Mouse (Mus musculus) forebrain, embryonic 10.5 days (tissue): ENCODE data around the gene Frg2f1. TPM values are rescaled to one million over a fixed set of nuclear protein-coding genes. Genes with fewer than 3 reads are reported as not detected.

Experiments used
- DNase-seq: peaks from one replicate; pipeline ENCODE4 v3.0.0-alpha.2; 2017; ENCODE audit warnings: low spot score; ENCODE audit errors: extremely low spot score
- H3K27ac ChIP-seq: fragments of 300-500 bp; sonication (generic); 2 replicates; pipeline ENCODE4 v1.5.1; 2016; ENCODE audit warnings: mild to moderate bottlenecking
- H3K27me3 ChIP-seq: fragments of 300-500 bp; sonication (generic); 2 replicates; pipeline ENCODE4 v1.6.1; 2016; ENCODE audit warnings: mild to moderate bottlenecking; ENCODE audit not compliant: poor library complexity, severe bottlenecking
- H3K36me3 ChIP-seq: fragments of 300-500 bp; sonication (generic); replicated peaks from 2 replicates; pipeline ENCODE4 v1.6.1; 2016; ENCODE audit warnings: mild to moderate bottlenecking, moderate library complexity
- H3K4me1 ChIP-seq: fragments of 300-500 bp; sonication (generic); 2 replicates; pipeline ENCODE4 v1.6.1; 2016
- H3K4me3 ChIP-seq: fragments of 300-500 bp; sonication (generic); 2 replicates; pipeline ENCODE4 v1.5.1; 2016; ENCODE audit warnings: mild to moderate bottlenecking, moderate library complexity
- H3K9me3 ChIP-seq: fragments of 300-500 bp; sonication (generic); 2 replicates; pipeline ENCODE4 v1.6.1; 2016; ENCODE audit warnings: mild to moderate bottlenecking, moderate library complexity
- whole genome bisulfite sequencing: fragments of 180-500 bp; shearing (Covaris S2); methylation state at CpG from one replicate; pipeline ENCODE4 v1.1.7; 2016; 5-methylcytosine and 5-hydroxymethylcytosine counted together
- polyA plus RNA-seq: library from polyadenylated mRNA; unstranded; fragments of >200 nt; fragmentation: Nextera tagmentation; extraction: Ambion mirVana; gene quantifications from 2 replicates; pipeline ENCODE4 v1.2.1, GENCODE M21; 2016

Gene Frg2f1
- polyA plus RNA-seq, 1 experiment from 2014 or later = 2.1 TPM

DNA sequence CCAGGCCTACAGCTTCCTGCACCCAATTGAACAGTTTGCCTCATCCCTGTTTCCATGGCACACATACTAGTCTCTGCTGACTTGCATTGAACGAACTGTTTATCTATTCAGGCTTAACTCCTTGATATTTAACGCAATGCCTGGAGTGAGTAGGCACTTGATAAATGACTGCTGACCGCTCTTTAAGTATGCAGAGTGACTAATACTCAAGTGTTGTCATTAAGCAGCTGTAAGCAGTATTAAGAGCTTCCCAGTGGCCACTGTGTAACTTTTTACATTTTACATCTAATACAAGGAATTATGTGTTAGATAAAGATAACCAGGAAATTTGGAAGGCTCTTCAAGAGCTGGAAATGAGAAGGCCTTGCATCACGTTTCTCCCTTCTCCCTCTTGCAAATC is 4.2 kb downstream of the Frg2f1 start:
- H3K27me3 ChIP-seq = no peaks in the 10 kb centered on the region
- no peak overlapping the region for H3K27ac ChIP-seq
- no peak for DNase-seq
- 70% methylated on average over 4 of the region's 4 CpGs for WGBS
- no peaks in the 10 kb centered on the region for H3K36me3 ChIP-seq
- H3K4me1 ChIP-seq = peaks cover 13% of the 10 kb centered on the region
- no peaks in the 10 kb centered on the region for H3K9me3 ChIP-seq
- no peak overlapping the region for H3K4me3 ChIP-seq

- no peaks in the 10 kb centered on the region for H3K36me3 ChIP-seq
- no peaks in the 10 kb centered on the region for H3K9me3 ChIP-seq
- no peaks in the 10 kb centered on the region for H3K27me3 ChIP-seq
- H3K4me1 ChIP-seq = no peaks in the 10 kb centered on the region
- no peak overlapping the region for H3K4me3 ChIP-seq
- H3K27ac ChIP-seq = no peak overlapping the region
- DNase-seq = no peak
- WGBS = 65% methylated on average over 2 of the region's 2 CpGs
Observed at GRCm38 (mm10) chr4:119531813-119532212, 7.5 kb downstream of the Frg2f1 start.

GRCm38 (mm10) chr4:119526329-119526845 is 12.9 kb downstream of the Frg2f1 start:
- Histone ChIP-seq H3K27ac (no peak overlapping the region), H3K4me1 (no peaks in the 10 kb centered on the region), H3K4me3 (no peak overlapping the region), H3K27me3 (no peaks in the 10 kb centered on the region), H3K36me3 (no peaks in the 10 kb centered on the region), H3K9me3 (no peaks in the 10 kb centered on the region)
- no peak for DNase-seq

- H3K36me3 ChIP-seq = no peaks in the 10 kb centered on the region
- H3K4me3 ChIP-seq = no peak overlapping the region
- 84% methylated on average over 2 of the region's 2 CpGs for WGBS
- H3K27ac ChIP-seq = no peak overlapping the region
- no peaks in the 10 kb centered on the region for H3K4me1 ChIP-seq
- no peaks in the 10 kb centered on the region for H3K27me3 ChIP-seq
- H3K9me3 ChIP-seq = no peaks in the 10 kb centered on the region
- DNase-seq = no peak
Observed at GRCm38 (mm10) chr4:119524466-119524865, 14.9 kb downstream of the Frg2f1 start.

GRCm38 (mm10) chr4:119524010-119524409 is 15.3 kb downstream of the Frg2f1 start:
- Histone ChIP-seq H3K4me1 (no peaks in the 10 kb centered on the region), H3K36me3 (no peaks in the 10 kb centered on the region), H3K27ac (no peak overlapping the region), H3K27me3 (no peaks in the 10 kb centered on the region), H3K4me3 (no peak overlapping the region), H3K9me3 (no peaks in the 10 kb centered on the region)
- no peak for DNase-seq
- 91% methylated on average over 1 of the region's 1 CpGs for WGBS

- H3K27me3 ChIP-seq = no peaks in the 10 kb centered on the region
Observed at GRCm38 (mm10) chr4:119523575-119523974, 15.8 kb downstream of the Frg2f1 start.

GRCm38 (mm10) chr4:119512731-119513141 is 26.6 kb downstream of the Frg2f1 start:
- H3K36me3 ChIP-seq = no peaks in the 10 kb centered on the region
- no peaks in the 10 kb centered on the region for H3K27me3 ChIP-seq
- no peak overlapping the region for H3K27ac ChIP-seq
- no peaks in the 10 kb centered on the region for H3K4me1 ChIP-seq
- no peak for DNase-seq
- 79% methylated on average over 3 of the region's 3 CpGs for WGBS
- no peaks in the 10 kb centered on the region; the same call in 1 of the 2 replicates for H3K9me3 ChIP-seq
- H3K4me3 ChIP-seq = no peak overlapping the region

More at GRCm38 (mm10) chr4:119523575-119523974, 15.8 kb downstream of the Frg2f1 start:
- no peak overlapping the region for H3K27ac ChIP-seq
- H3K4me3 ChIP-seq = no peak overlapping the region
- H3K9me3 ChIP-seq = no peaks in the 10 kb centered on the region
- no peaks in the 10 kb centered on the region for H3K36me3 ChIP-seq
- H3K4me1 ChIP-seq = no peaks in the 10 kb centered on the region
- 80% methylated on average over 4 of the region's 4 CpGs for WGBS
- DNase-seq = no peak

DNA sequence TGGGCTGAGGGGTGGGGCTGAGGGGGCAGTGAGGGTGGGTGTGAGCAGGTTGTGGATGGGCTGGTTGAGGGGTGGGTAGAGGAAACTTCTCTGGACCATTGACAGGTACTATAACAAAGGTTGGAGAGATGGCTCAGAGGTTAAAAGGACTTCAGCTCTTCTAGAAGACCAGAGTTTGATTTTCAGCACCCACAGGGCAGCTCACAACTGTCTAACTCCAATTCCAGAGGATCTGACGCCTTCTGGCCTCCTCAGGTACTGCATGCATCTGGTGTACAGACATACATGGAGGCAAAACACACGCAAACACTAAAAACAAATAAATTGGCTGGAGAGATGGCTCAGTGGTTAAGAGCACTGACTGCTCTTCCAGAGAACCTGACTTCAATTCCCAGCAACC is 27.7 kb downstream of the Frg2f1 start:
- H3K27ac ChIP-seq = no peak overlapping the region
- H3K27me3 ChIP-seq = no peaks in the 10 kb centered on the region
- no peak for DNase-seq
- no peaks in the 10 kb centered on the region; the same call in 1 of the 2 replicates for H3K9me3 ChIP-seq
- 61% methylated on average over 2 of the region's 2 CpGs for WGBS
- no peak overlapping the region for H3K4me3 ChIP-seq
- no peaks in the 10 kb centered on the region for H3K36me3 ChIP-seq
- no peaks in the 10 kb centered on the region for H3K4me1 ChIP-seq

- DNase-seq = no peak
- no peak overlapping the region for H3K4me3 ChIP-seq
- H3K36me3 ChIP-seq = no peaks in the 10 kb centered on the region
- WGBS = 64% methylated on average over 5 of the region's 5 CpGs
- no peak overlapping the region for H3K27ac ChIP-seq
- H3K27me3 ChIP-seq = peaks cover 31% of the 10 kb centered on the region
- no peaks in the 10 kb centered on the region for H3K4me1 ChIP-seq
- no peaks in the 10 kb centered on the region for H3K9me3 ChIP-seq
Observed at GRCm38 (mm10) chr4:119498319-119498848, 40.9 kb downstream of the Frg2f1 start.

GRCm38 (mm10) chr4:119492933-119493327 is 46.4 kb downstream of the Frg2f1 start:
- DNase-seq = no peak
- peaks cover 2% of the 10 kb centered on the region; the same call in 1 of the 2 replicates for H3K9me3 ChIP-seq
- 33% methylated on average over 10 of the region's 10 CpGs for WGBS
- H3K27me3 ChIP-seq = peaks cover 58% of the 10 kb centered on the region
- no peaks in the 10 kb centered on the region for H3K36me3 ChIP-seq
- H3K4me3 ChIP-seq = peak overlapping the region; percentile 71
- peak overlapping the region; percentile 86 for H3K27ac ChIP-seq
- peaks cover 14% of the 10 kb centered on the region for H3K4me1 ChIP-seq

DNA sequence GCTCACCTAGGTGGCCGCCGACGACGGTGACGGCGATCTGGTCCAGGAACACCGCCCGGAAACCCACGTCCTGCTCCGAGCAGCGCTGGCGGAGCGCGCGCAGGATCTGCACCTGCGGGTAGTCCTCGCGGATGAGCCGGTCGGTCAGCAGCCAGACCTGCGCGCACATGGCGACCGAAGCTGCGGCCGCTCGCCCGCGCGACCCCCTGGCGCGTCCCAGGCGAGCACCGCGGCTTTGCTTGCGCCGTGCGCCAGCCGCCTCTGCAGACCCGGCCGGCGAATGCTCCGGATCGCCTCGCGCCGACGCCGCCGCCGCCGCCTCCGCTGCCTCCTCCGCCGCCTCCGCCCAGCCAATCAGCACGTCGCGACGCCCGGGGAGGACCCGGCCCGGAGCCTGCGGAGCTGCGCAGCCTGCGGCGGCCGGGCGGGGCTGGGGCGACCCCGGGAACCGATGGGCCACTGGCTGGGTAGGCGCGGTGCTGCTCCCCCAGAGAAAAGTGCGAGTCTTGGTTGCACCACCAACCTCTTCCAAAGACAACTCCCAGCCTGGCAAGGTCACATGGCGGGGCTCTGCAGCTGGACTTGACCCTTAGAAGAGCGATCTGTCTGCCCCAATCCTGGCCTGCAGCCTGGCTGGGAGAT is 46.9 kb downstream of the Frg2f1 start, which contains the start of gene Rimkla:
TSS of gene Rimkla (minus strand) at position 338 of the 642 bp plus-strand sequence.
- peak; percentile 76 for DNase-seq
- under 1% methylated on average over 77 of the region's 77 CpGs for WGBS
- peak within 1 kb of the TSS; percentile 86 for H3K27ac ChIP-seq

DNA sequence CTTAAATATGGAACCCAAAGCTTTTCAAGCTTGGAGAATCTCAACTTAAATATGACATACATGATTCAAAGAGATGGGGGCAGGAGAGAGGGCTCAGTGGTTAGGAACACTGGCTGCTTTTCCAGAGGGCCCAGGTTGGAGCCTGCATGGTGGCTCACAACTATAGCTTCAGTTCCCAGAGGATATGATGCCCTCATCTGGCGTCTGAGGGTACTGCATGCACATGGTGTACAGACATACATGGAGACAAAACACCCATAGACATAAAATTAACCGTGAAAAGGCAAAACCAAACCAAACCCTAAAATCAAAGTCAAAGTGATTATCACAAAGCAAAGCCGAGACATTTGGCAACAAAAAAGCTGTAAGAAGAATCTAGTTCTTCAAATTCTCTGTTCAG is 48.5 kb downstream of the Frg2f1 start:
- H3K9me3 ChIP-seq = peaks cover 2% of the 10 kb centered on the region; the same call in 1 of the 2 replicates
- no peak for DNase-seq
- H3K4me1 ChIP-seq = peaks cover 14% of the 10 kb centered on the region
- no peaks in the 10 kb centered on the region for H3K36me3 ChIP-seq
- 83% methylated on average over 3 of the region's 3 CpGs for WGBS
- H3K4me3 ChIP-seq = no peak overlapping the region
- peaks cover 52% of the 10 kb centered on the region for H3K27me3 ChIP-seq
- no peak overlapping the region for H3K27ac ChIP-seq

More for the DNA sequence above, 46.9 kb downstream of the Frg2f1 start, which contains the start of gene Rimkla:
- Histone ChIP-seq H3K27me3 (peaks cover 58% of the 10 kb centered on the region), H3K4me1 (peaks cover 14% of the 10 kb centered on the region), H3K9me3 (peaks cover 2% of the 10 kb centered on the region; the same call in 1 of the 2 replicates), H3K36me3 (no peaks in the 10 kb centered on the region), H3K4me3 (peak within 1 kb of the TSS; percentile 71)

DNA sequence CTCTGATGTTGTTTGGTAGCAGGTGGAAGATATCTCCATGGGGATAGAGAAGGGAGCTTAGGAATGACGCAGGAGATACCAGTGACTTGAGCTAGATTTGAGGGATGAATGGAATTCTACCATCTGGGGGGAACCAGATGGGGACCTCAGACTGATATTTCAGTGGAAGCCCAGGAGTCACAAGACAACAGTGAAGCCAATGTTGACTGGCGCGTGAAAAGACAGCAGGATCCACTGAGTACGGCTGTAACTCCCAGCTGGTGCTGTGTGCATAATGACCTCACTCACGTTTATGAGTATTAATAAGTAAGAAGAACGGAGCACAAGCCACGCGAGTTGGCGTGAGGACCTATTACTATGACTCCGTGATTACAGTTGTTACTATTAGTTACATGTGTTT is 49.7 kb downstream of the Frg2f1 start:
- WGBS = 95% methylated on average over 10 of the region's 10 CpGs

More for the DNA sequence above, 49.7 kb downstream of the Frg2f1 start:
- no peaks in the 10 kb centered on the region for H3K36me3 ChIP-seq
- peaks cover 2% of the 10 kb centered on the region; the same call in 1 of the 2 replicates for H3K9me3 ChIP-seq
- DNase-seq = no peak
- peaks cover 14% of the 10 kb centered on the region for H3K4me1 ChIP-seq
- no peak overlapping the region for H3K4me3 ChIP-seq
- H3K27ac ChIP-seq = no peak overlapping the region
- peaks cover 40% of the 10 kb centered on the region for H3K27me3 ChIP-seq
